Mouse (Mus musculus) lung, embryonic 15.5 days (tissue): ENCODE measurements around the gene Cryba4. TPM values are rescaled to one million over a fixed set of nuclear protein-coding genes. Genes with fewer than 3 reads are reported as not detected.

Source experiments
- ATAC-seq: fragments of 200-750 bp; cut with Nextera tagmentation; 2 replicates; pipeline ENCODE4 v1.8.0; 2017; ENCODE audit warnings: moderate number of reproducible peaks, borderline replicate concordance; ENCODE audit not compliant: low FRiP score, low TSS enrichment; ENCODE audit errors: extremely low read depth
- H3K27ac ChIP-seq: fragments of 300-500 bp; sonication (generic); 2 replicates; pipeline ENCODE4 v1.5.1; 2015; ENCODE audit warnings: moderate library complexity, mild to moderate bottlenecking, inconsistent platforms
- H3K27me3 ChIP-seq: fragments of 300-500 bp; sonication (generic); 2 replicates; pipeline ENCODE4 v1.6.1; 2015; ENCODE audit warnings: inconsistent platforms
- H3K36me3 ChIP-seq: fragments of 300-500 bp; sonication (generic); 2 replicates; pipeline ENCODE4 v1.6.1; 2015; ENCODE audit warnings: inconsistent platforms
- H3K4me1 ChIP-seq: fragments of 300-500 bp; sonication (generic); 2 replicates; pipeline ENCODE4 v1.6.1; 2015; ENCODE audit warnings: inconsistent platforms
- H3K4me2 ChIP-seq: fragments of 300-500 bp; sonication (generic); 2 replicates; pipeline ENCODE4 v1.6.1; 2015; ENCODE audit warnings: inconsistent platforms, mild to moderate bottlenecking, moderate library complexity
- H3K4me3 ChIP-seq: fragments of 300-500 bp; sonication (generic); 2 replicates; pipeline ENCODE4 v1.5.1; 2015; ENCODE audit warnings: mild to moderate bottlenecking, inconsistent platforms
- H3K9ac ChIP-seq: fragments of 300-500 bp; sonication (generic); 2 replicates; pipeline ENCODE4 v1.6.1; 2015; ENCODE audit warnings: inconsistent platforms
- H3K9me3 ChIP-seq: fragments of 300-500 bp; sonication (generic); 2 replicates; pipeline ENCODE4 v1.6.1; 2016; ENCODE audit warnings: inconsistent platforms
- WGBS: fragments of 180-500 bp; shearing (Covaris S2); methylation state at CpG from one replicate; pipeline ENCODE4 v1.1.7; 2015; 5-methylcytosine and 5-hydroxymethylcytosine counted together
- polyA plus RNA-seq: library from polyadenylated mRNA; unstranded; fragments of >200 nt; fragmentation: Nextera tagmentation; extraction: Ambion mirVana; gene quantifications from 2 replicates; pipeline ENCODE4 v1.2.1, GENCODE M21; 2015

Gene Cryba4
- polyA plus RNA-seq, 1 experiment from 2014 or later, result 1.6 TPM

- Histone ChIP-seq H3K9me3 (no peaks in the 10 kb centered on the region), H3K27me3 (no peaks in the 10 kb centered on the region), H3K4me3 (no peak overlapping the region), H3K4me2 (peak overlapping the region; percentile 28), H3K9ac (no peak overlapping the region), H3K27ac (no peak overlapping the region), H3K4me1 (no peaks in the 10 kb centered on the region), H3K36me3 (no peaks in the 10 kb centered on the region)
- ATAC-seq, result peak; percentile 37; the same call in 1 of the 2 replicates
- 18% methylated on average over 16 of the region's 16 CpGs for WGBS
These were observed 45.6 kb downstream of the Cryba4 start for GRCm38 (mm10) chr5:112206543-112207255.

GRCm38 (mm10) chr5:112199656-112200055, 52.7 kb downstream of the Cryba4 start:
- ATAC-seq, result no peak
- no peak overlapping the region for H3K9ac ChIP-seq
- WGBS, result 86% methylated on average over 6 of the region's 6 CpGs
- no peaks in the 10 kb centered on the region for H3K36me3 ChIP-seq
- no peaks in the 10 kb centered on the region for H3K9me3 ChIP-seq
- H3K4me1 ChIP-seq, result no peaks in the 10 kb centered on the region
- no peak overlapping the region for H3K4me2 ChIP-seq
- H3K27ac ChIP-seq, result no peak overlapping the region
- no peaks in the 10 kb centered on the region for H3K27me3 ChIP-seq
- H3K4me3 ChIP-seq, result no peak overlapping the region

Other genes starting within 250 kb of the Cryba4 start
- 3.2 and 4.5 TPM in 2 replicates for gene Crybb1, start 3.3 kb upstream of the Cryba4 start, polyA plus RNA-seq
- gene Tpst2, start 24.2 kb upstream of the Cryba4 start, polyA plus RNA-seq, result 55.8 and 61.0 TPM in 2 replicates
- gene Tfip11, start 73.8 kb upstream of the Cryba4 start, polyA plus RNA-seq, result 30.1 and 30.4 TPM in 2 replicates
- 45.7 and 47.2 TPM in 2 replicates for gene Srrd, start 90.5 kb upstream of the Cryba4 start, polyA plus RNA-seq
- 26.3 and 31.1 TPM in 2 replicates for gene Hps4, start 90.6 kb upstream of the Cryba4 start, polyA plus RNA-seq
- gene Gm6583, start 103.5 kb upstream of the Cryba4 start, polyA plus RNA-seq, result 0.10 and 0.23 TPM in 2 replicates
- 3.8 and 3.9 TPM in 2 replicates for gene Asphd2, start 142.3 kb upstream of the Cryba4 start, polyA plus RNA-seq
- gene Gm6588, start 196.9 kb upstream of the Cryba4 start, polyA plus RNA-seq, result not detected in 2 replicates